Mouse (Mus musculus) left cerebral cortex, postnatal 14 days (tissue): Measurements from ENCODE around the gene Fam219b. TPM values are rescaled to one million over a fixed set of nuclear protein-coding genes. Genes with fewer than 3 reads are reported as not detected.

Experiments used
- DNase-seq, 2 experiments: peaks; one replicate each; pipeline ENCODE4 v3.0.0; 2021 to 2022; ENCODE audit warnings: low spot score in 2 of 2, mixed read lengths in 1 of 2
- intact Hi-C: fragments of 180-260 bp; cut with DNase I; formaldehyde crosslinking; loops from one replicate; pipeline ENCODE4 v1.15.1; 2025
- total RNA-seq, 2 experiments: library from RNA; stranded (reverse); gene quantifications; 2 replicates each; pipeline ENCODE4 v1.2.3; 2021

Gene Fam219b
- total RNA-seq, 2 experiments from 2014 or later = 16.3 to 22.9 TPM

DNA sequence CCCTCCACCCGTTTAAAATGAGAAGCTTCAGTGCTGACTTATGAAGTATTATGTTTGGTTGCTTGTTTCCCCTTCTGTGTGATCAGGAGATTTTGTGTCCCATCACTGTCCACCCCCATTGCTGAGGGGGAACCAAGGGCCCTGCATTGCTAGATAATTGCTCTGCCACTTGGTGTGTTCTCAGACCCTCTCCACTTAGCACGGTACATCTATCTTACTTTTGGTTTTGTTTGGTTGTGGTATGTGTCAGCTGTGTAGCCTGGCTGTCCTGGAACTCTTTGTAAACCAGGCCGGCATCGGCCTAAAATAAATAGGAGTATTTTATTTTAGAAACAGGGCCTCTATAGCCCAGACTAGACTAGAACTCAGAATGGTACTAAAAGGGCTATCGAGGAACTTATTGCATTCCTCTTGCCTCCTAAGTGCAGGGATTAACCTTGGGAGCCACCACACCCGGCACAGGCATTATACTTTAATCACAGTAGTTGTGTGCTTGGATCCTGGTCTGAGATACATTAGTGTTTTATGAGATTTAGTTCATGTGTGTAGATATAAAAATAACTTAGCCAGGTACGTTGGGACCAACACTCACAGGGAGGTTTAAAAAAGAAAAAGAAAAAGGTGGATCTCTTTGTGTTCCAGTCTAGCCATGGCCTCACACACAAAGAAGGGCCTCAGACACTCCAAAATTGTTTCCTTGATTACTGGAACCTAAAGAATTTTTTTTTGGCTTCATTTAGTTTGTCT lies 15.0 kb upstream of the Fam219b start:
- intact Hi-C loops = loop anchor here (5.0 kb wide), 1 partner anchor 130 kb away; the partner anchor contains the start of gene Csk
- DNase-seq = no peak

GRCm38 (mm10) chr9:57522861-57523246 lies 14.5 kb upstream of the Fam219b start:
- intact Hi-C loops = loop anchor here (5.0 kb wide), 1 partner anchor 129 kb away; the partner anchor contains the start of gene Csk
- no peak for DNase-seq

DNA sequence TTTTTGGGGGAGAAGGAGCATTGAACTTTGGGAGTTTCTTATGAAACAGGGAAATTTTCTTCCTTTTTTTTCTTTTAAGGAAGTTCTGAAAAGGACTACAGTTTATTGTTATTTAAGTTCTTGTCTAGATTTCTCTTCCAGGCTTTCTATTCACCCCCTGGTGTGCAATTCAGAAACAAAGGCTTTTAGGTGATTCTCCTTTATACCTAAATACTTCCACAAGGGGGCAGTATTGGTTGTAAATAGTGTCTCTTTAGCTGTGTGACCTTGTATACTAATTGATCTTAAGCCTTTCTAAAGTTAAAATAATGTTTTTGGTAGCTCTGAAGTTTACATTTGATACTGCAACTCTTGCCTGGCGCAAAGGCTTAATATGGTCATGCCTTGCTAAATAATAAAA lies 13.6 kb upstream of the Fam219b start:
- intact Hi-C loops = loop anchor here (5.0 kb wide), 1 partner anchor 129 kb away; the partner anchor contains the start of gene Csk
- DNase-seq = peak in 1 of 2 experiments; percentile 62

DNA sequence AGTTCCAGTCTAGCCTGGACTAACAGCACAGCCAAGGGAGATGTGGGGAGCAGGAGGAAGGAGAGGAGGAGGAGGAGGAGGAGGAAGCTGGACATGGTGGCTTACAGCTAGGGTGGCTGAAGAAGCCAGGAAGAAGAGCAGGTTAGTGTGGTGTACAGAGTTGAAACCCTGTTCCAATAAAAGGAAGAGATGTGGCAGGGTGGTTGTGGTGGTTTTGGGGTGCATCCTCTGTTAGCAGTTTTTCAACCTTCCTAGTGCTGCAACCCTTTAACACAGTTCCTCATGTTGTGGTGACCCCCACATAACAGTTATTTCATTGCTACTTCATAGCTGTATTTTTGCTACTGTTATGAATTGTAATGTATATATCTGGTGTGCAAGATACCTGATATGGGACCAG lies 12.9 kb upstream of the Fam219b start:
- intact Hi-C loops = loop anchor here (5.0 kb wide), 1 partner anchor 128 kb away; the partner anchor contains the start of gene Csk
- no peak for DNase-seq

DNA sequence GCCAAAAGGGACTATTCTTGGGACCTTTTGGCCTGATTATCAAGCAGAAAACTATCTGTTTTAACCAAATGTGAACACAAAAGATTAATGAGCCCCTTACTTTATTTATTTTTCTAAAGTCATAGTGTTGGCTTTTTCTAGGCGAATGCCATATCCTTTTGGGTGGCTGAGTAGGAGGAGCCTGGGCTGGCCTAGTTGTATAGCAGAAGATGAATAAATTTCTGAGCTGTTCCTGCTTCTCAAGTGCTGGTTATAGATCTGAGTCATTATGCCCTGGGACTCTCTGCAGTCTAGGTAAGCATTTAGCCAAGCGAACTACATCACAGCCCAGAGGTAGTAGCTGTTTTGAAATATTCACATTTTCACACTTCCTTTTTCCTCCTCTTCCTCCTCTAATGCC lies 11.8 kb upstream of the Fam219b start:
- DNase-seq = no peak
- intact Hi-C loops = no loop called here

GRCm38 (mm10) chr9:57526435-57526834 lies 10.9 kb upstream of the Fam219b start:
- intact Hi-C loops = no loop called here
- DNase-seq = no peak

GRCm38 (mm10) chr9:57531946-57532345 lies 5.4 kb upstream of the Fam219b start:
- no peak for DNase-seq
- intact Hi-C loops = no loop called here

GRCm38 (mm10) chr9:57536362-57536761 lies 966 bp upstream of the Fam219b start:
- intact Hi-C loops = no loop called here
- no peak for DNase-seq

- intact Hi-C loops = no loop called here
- DNase-seq = no peak
Measured at GRCm38 (mm10) chr9:57537728-57538181, 427 bp downstream of the Fam219b start.

GRCm38 (mm10) chr9:57539550-57539949 lies 2.2 kb downstream of the Fam219b start:
- intact Hi-C loops = no loop called here
- DNase-seq = no peak

GRCm38 (mm10) chr9:57541312-57541711 lies 4.0 kb downstream of the Fam219b start:
- intact Hi-C loops = loop anchor here (2.0 kb wide), 1 partner anchor 113 kb away; no protein-coding TSS in a partner anchor
- DNase-seq = peak; percentile 67 to 68

GRCm38 (mm10) chr9:57543951-57544350 lies 6.6 kb downstream of the Fam219b start:
- intact Hi-C loops = no loop called here
- no peak for DNase-seq

DNA sequence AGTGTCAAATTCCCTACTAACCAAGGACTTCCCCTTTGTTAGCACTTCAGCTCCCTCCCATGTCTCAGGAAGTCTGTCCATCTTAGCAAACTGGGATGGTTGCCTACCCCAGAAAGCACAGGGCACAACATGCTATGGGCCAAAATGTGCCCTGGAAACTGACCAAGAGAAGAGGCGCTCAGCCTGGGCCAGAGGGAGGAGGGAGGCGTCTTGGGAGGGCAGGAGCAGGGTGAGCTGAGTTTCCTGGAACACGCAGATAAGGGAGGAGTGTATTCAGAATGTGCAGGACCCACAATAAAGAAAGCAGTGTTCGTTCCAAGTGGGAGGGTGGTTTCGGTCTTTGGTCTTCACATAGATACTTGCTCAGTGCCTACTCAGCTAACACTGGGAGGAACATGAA lies 10.0 kb downstream of the Fam219b start:
- intact Hi-C loops = no loop called here
- peak in 1 of 2 experiments; percentile 43 for DNase-seq

DNA sequence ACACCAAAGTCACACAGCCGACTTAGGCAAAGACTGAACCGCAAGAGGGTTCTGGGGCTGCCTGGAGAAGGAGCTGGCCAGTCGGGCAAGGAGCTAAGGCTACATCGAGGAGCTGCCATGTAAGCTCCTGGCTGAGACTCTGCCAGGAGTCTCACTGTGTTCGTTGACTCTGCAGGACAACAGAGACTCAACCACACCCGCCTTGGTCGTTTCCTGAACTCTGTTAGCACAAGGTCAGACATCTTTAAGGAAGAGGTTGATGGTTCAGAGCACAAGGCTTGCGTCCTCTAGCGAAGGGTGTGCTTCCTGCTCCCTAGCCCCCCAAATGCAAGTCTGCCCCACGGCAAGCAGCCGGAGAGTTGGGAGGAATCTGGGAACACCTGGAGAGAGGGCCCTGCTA lies 10.5 kb downstream of the Fam219b start:
- intact Hi-C loops = no loop called here
- no peak for DNase-seq

DNA sequence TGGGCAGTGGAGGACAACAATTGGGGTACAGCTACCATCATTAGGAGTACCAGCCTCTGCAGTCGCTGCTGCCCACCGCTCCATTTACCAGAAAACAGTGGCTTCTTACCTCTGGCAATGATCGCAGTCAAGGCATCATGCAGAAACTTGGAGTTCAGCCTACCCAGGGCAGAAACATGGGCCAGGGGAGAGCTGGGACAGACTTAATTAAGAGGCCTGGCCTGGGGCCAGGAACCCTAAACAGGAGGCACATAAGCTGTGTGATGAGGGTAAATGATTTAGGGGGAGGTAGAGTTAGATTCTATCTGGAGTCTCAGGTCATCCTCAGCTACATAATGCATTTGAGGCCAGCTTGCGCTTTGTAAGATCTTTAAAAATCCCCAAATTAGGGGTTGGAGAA lies 11.9 kb downstream of the Fam219b start:
- intact Hi-C loops = no loop called here
- DNase-seq = no peak

GRCm38 (mm10) chr9:57550126-57550862 lies 13.0 kb downstream of the Fam219b start:
- intact Hi-C loops = loop anchor here (5.0 kb wide), 1 partner anchor 37 kb away; the partner anchor contains the start of gene Ulk3
- no peak for DNase-seq

GRCm38 (mm10) chr9:57552139-57552887 lies 15.0 kb downstream of the Fam219b start, which contains the start of gene Mpi:
TSS of gene Mpi (minus strand) at chr9:57552763.
- intact Hi-C loops = loop anchor here (5.0 kb wide), 1 partner anchor 35 kb away; the partner anchor contains the start of gene Ulk3
- DNase-seq = peak; percentile 69 to 83

GRCm38 (mm10) chr9:57553119-57553518 lies 15.8 kb downstream of the Fam219b start:
- intact Hi-C loops = loop anchor here (5.0 kb wide), 1 partner anchor 34 kb away; the partner anchor contains the start of gene Ulk3
- no peak for DNase-seq

DNA sequence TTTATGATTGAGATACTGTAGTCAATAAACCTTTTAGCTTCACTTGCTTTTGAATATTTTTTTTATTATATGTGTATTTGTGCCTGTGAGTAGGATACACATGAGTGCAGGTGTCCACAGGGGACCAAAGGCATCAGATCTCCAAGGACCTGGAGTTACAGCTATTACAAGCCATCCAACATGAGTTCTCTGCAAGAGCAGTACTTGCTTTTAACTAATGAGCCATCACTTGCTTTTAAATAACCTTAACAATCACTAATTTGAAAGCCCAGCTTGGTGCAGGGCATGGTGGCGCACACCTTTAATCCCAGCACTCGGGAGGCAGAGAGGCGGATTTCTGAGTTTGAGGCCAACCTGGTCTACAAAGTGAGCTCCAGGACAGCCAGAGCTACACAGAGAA lies 17.4 kb downstream of the Fam219b start:
- DNase-seq = no peak
- intact Hi-C loops = loop anchor here (5.0 kb wide), 1 partner anchor 33 kb away; the partner anchor contains the start of gene Ulk3
